Mouse (Mus musculus) C2C12 (cell line): Measurements from ENCODE around the gene Ttll11. TPM values are rescaled to one million over a fixed set of nuclear protein-coding genes. Genes with fewer than 3 reads are reported as not detected.

Experiments used
- H3K27me3 ChIP-seq: one replicate; pipeline ENCODE4 v1.6.1; 2011; ENCODE audit not compliant: control insufficient read depth, insufficient read depth, insufficient read length
- H3K36me3 ChIP-seq: one replicate; pipeline ENCODE4 v1.6.1; 2011; ENCODE audit not compliant: control insufficient read depth, insufficient read depth
- H3K4me3 ChIP-seq: one replicate; pipeline ENCODE4 v1.5.1; 2011; ENCODE audit warnings: mild to moderate bottlenecking, control low read depth; ENCODE audit not compliant: poor library complexity, insufficient read depth, severe bottlenecking
- H3K79me2 ChIP-seq: one replicate; pipeline ENCODE4 v1.6.1; 2011; ENCODE audit not compliant: control insufficient read depth, insufficient read depth
- H3K79me3 ChIP-seq: one replicate; pipeline ENCODE4 v1.6.1; 2011; ENCODE audit warnings: low read depth, control low read depth
- H3ac ChIP-seq: one replicate; pipeline ENCODE3; 2011; ENCODE audit warnings: low read depth; ENCODE audit not compliant: control insufficient read depth, insufficient read length
- CEBPB ChIP-seq: IDR thresholded peaks from one replicate; pipeline ENCODE4 v1.6.1; 2011; ENCODE audit warnings: low read depth, mild to moderate bottlenecking, control low read depth, moderate library complexity
- CTCF ChIP-seq: IDR thresholded peaks from one replicate; pipeline ENCODE4 v1.5.1; 2011; ENCODE audit not compliant: control insufficient read depth, insufficient read depth, insufficient read length
- FOSL1 ChIP-seq: IDR thresholded peaks from one replicate; pipeline ENCODE4 v1.8.0; 2011; ENCODE audit warnings: mild to moderate bottlenecking, low read length; ENCODE audit not compliant: poor library complexity, insufficient read depth, severe bottlenecking
- MAX ChIP-seq: IDR thresholded peaks from one replicate; pipeline ENCODE4 v1.6.1; 2011; ENCODE audit warnings: mild to moderate bottlenecking, control low read depth
- MYOD1 ChIP-seq: IDR thresholded peaks from one replicate; pipeline ENCODE4 v1.6.1; 2011; ENCODE audit warnings: low read depth; ENCODE audit not compliant: control insufficient read depth, insufficient read length
- MYOG ChIP-seq: IDR thresholded peaks from one replicate; pipeline ENCODE4 v1.6.1; 2011; ENCODE audit not compliant: control insufficient read depth, insufficient read length; ENCODE audit errors: extremely low read depth
- USF1 ChIP-seq: IDR thresholded peaks from one replicate; pipeline ENCODE4 v1.6.1; 2011; ENCODE audit warnings: low read depth, mild to moderate bottlenecking, control low read depth, moderate library complexity
- polyA plus RNA-seq: library from polyadenylated mRNA; unstranded; fragments of >200 nt; fragmentation: generic; extraction: Trizol; gene quantifications from one replicate; pipeline ENCODE4 v1.2.1, GENCODE M21; 2012; ENCODE audit warnings: missing spikeins

Ttll11 gene
- polyA plus RNA-seq, 1 experiment = 7.0 TPM

- no peaks in the 10 kb centered on the region for H3K27me3 ChIP-seq
- H3K79me2 ChIP-seq = no peaks in the 10 kb centered on the region
- no peak overlapping the region for H3K4me3 ChIP-seq
- no peak overlapping the region for H3ac ChIP-seq
- TF ChIP-seq FOSL1 (no peak), USF1 (no peak)
- H3K36me3 ChIP-seq = no peaks in the 10 kb centered on the region
- H3K79me3 ChIP-seq = no peaks in the 10 kb centered on the region
Measured at GRCm38 (mm10) chr2:35823589-35823988, 156.1 kb downstream of the Ttll11 start.

GRCm38 (mm10) chr2:35818883-35819282, 160.8 kb downstream of the Ttll11 start:
- Histone ChIP-seq H3ac (no peak overlapping the region), H3K4me3 (no peak overlapping the region), H3K27me3 (no peaks in the 10 kb centered on the region), H3K36me3 (no peaks in the 10 kb centered on the region), H3K79me2 (no peaks in the 10 kb centered on the region), H3K79me3 (no peaks in the 10 kb centered on the region)
- TF ChIP-seq MYOD1 (no peak), USF1 (no peak), CTCF (no peak), CEBPB (no peak), MYOG (no peak), MAX (no peak), FOSL1 (no peak)

- H3K27me3 ChIP-seq = no peaks in the 10 kb centered on the region
- H3K4me3 ChIP-seq = no peak overlapping the region
- no peaks in the 10 kb centered on the region for H3K36me3 ChIP-seq
- H3K79me2 ChIP-seq = no peaks in the 10 kb centered on the region
- H3K79me3 ChIP-seq = no peaks in the 10 kb centered on the region
- TF ChIP-seq FOSL1 (no peak), MAX (no peak), MYOG (no peak), USF1 (no peak), MYOD1 (no peak), CEBPB (no peak), CTCF (no peak)
- no peak overlapping the region for H3ac ChIP-seq
Measured at GRCm38 (mm10) chr2:35816056-35816661, 163.6 kb downstream of the Ttll11 start.

GRCm38 (mm10) chr2:35812561-35812933, 167.2 kb downstream of the Ttll11 start:
- Histone ChIP-seq H3K36me3 (no peaks in the 10 kb centered on the region), H3K4me3 (no peak overlapping the region), H3K27me3 (no peaks in the 10 kb centered on the region), H3K79me2 (no peaks in the 10 kb centered on the region), H3K79me3 (no peaks in the 10 kb centered on the region), H3ac (no peak overlapping the region)
- no peak for TF ChIP-seq MYOG

- TF ChIP-seq CTCF (no peak), CEBPB (no peak), MYOG (no peak), FOSL1 (no peak), MYOD1 (no peak), USF1 (no peak), MAX (no peak)
- Histone ChIP-seq H3K4me3 (no peak overlapping the region), H3K36me3 (no peaks in the 10 kb centered on the region), H3ac (no peak overlapping the region), H3K79me3 (no peaks in the 10 kb centered on the region), H3K27me3 (no peaks in the 10 kb centered on the region), H3K79me2 (no peaks in the 10 kb centered on the region)
Measured at GRCm38 (mm10) chr2:35811801-35812560, 167.7 kb downstream of the Ttll11 start.

- no peak for TF ChIP-seq CEBPB
- no peak for TF ChIP-seq USF1
- TF ChIP-seq FOSL1 = no peak
- no peak for TF ChIP-seq MYOG
- TF ChIP-seq CTCF = no peak
- no peak for TF ChIP-seq MYOD1
- TF ChIP-seq MAX = no peak
- no peaks in the 10 kb centered on the region for H3K27me3 ChIP-seq
- no peaks in the 10 kb centered on the region for H3K36me3 ChIP-seq
- no peaks in the 10 kb centered on the region for H3K79me2 ChIP-seq
- no peak overlapping the region for H3K4me3 ChIP-seq
- no peak overlapping the region for H3ac ChIP-seq
- no peaks in the 10 kb centered on the region for H3K79me3 ChIP-seq
Measured at GRCm38 (mm10) chr2:35810027-35810426, 169.7 kb downstream of the Ttll11 start.
